35 mouse cellular contexts compared by ENCODE assay signal in genomic region chr1:172680742-172681141, GRCm38 (mm10). TPM values are rescaled to one million over a fixed set of nuclear protein-coding genes. Genes with fewer than 3 reads are reported as not detected.
"Had no signal": no experiment of that assay in that cellular context is flagged by ENCODE, and none has a peak within 500 bp of the region (broad histone marks: within the 10 kb centered on the region; RNA-seq: fewer than 3 reads in every experiment).

No protein-coding gene starts in this region.

- H3K4me2 ChIP-seq: heart, embryonic 11.5 days; heart, embryonic 13.5 days; heart, embryonic 15.5 days; hindbrain, embryonic 13.5 days; hindbrain, embryonic 15.5 days; kidney, embryonic 15.5 days; limb, embryonic 12.5 days; limb, embryonic 15.5 days; liver, embryonic 12.5 days had no signal

- H3K27me3 ChIP-seq: heart, embryonic 13.5 days; heart, embryonic 15.5 days; hindbrain, embryonic 13.5 days; hindbrain, embryonic 15.5 days; kidney, embryonic 15.5 days; limb, embryonic 12.5 days; limb, embryonic 15.5 days; liver, embryonic 12.5 days had no signal

- ATAC-seq: hindbrain, postnatal 0 days; intestine, embryonic 16.5 days; liver, embryonic 12.5 days had no signal

- H3K9me3 ChIP-seq: heart, embryonic 13.5 days; heart, embryonic 15.5 days; hindbrain, embryonic 15.5 days; kidney, embryonic 15.5 days; limb, embryonic 12.5 days; limb, embryonic 15.5 days; liver, embryonic 12.5 days had no signal

- H3K27ac ChIP-seq: heart, embryonic 13.5 days; heart, embryonic 15.5 days; hindbrain, embryonic 13.5 days; hindbrain, embryonic 15.5 days; hindbrain, postnatal 0 days; kidney, embryonic 15.5 days; kidney, postnatal 0 days; layer of hippocampus, adult 2 months; left cerebral cortex, adult 2 months; limb, embryonic 12.5 days; limb, embryonic 15.5 days; liver, embryonic 12.5 days; liver, embryonic 14.5 days had no signal

- H3K36me3 ChIP-seq: heart, embryonic 13.5 days; heart, embryonic 15.5 days; hindbrain, embryonic 13.5 days; hindbrain, embryonic 15.5 days; kidney, embryonic 15.5 days; limb, embryonic 12.5 days; limb, embryonic 15.5 days; liver, embryonic 12.5 days had no signal

- DNase-seq: gastrocnemius, postnatal 14 days; gastrocnemius, postnatal 36 days; heart, adult 18-20 months; heart, postnatal 14 days; heart, postnatal 36 days; kidney, adult 11 months; kidney, adult 2 months; kidney, adult 9 months; kidney, postnatal 25 days; kidney, postnatal 4 days; left cerebral cortex, postnatal 4 days had no signal

- H3K9ac ChIP-seq: heart, embryonic 13.5 days; heart, embryonic 15.5 days; hindbrain, embryonic 13.5 days; hindbrain, embryonic 15.5 days; kidney, embryonic 15.5 days; limb, embryonic 12.5 days; limb, embryonic 15.5 days; liver, embryonic 12.5 days; liver, embryonic 14.5 days had no signal

- H3K4me1 ChIP-seq: heart, embryonic 13.5 days; heart, embryonic 15.5 days; hindbrain, embryonic 13.5 days; hindbrain, embryonic 15.5 days; kidney, embryonic 15.5 days; limb, embryonic 12.5 days; limb, embryonic 15.5 days; liver, embryonic 12.5 days had no signal

- H3K4me3 ChIP-seq: heart, embryonic 13.5 days; heart, embryonic 15.5 days; hindbrain, embryonic 13.5 days; hindbrain, embryonic 15.5 days; kidney, embryonic 15.5 days; layer of hippocampus, adult 2 months; left cerebral cortex, adult 2 months; limb, embryonic 12.5 days; limb, embryonic 15.5 days; liver, embryonic 12.5 days had no signal

RNA-seq across cellular contexts. Expression of gene Crp, which starts 17.1 kb away (rescaled TPM):
- total RNA-seq: gastrocnemius, adult 18-20 months; gastrocnemius, postnatal 14 days; granulocyte monocyte progenitor cell, adult 5-6 weeks; heart, adult 8-10 months; heart, postnatal 14 days; heart, postnatal 36 days; hematopoietic stem cell, adult 5-6 weeks; hindbrain, postnatal 0 days; layer of hippocampus, adult 2 months; layer of hippocampus, postnatal 10 days; layer of hippocampus, postnatal 25 days; left cerebral cortex, adult 2 months; left cerebral cortex, postnatal 14 days; left cerebral cortex, postnatal 4 days had no signal
- polyA plus RNA-seq: heart, embryonic 15.5 days; heart, postnatal 0 days; hindbrain, embryonic 11.5 days; kidney, adult 2 months; kidney, postnatal 0 days; limb, embryonic 12.5 days had no signal
